Mouse (Mus musculus) midbrain, embryonic 14.5 days (tissue): ENCODE results near the gene Th. TPM values are rescaled to one million over a fixed set of nuclear protein-coding genes. Genes with fewer than 3 reads are reported as not detected.

ENCODE experiments used
- ATAC-seq: fragments of 200-750 bp; cut with Nextera tagmentation; 2 replicates; pipeline ENCODE4 v1.8.0; 2017; ENCODE audit warnings: moderate number of reproducible peaks, moderate library complexity; ENCODE audit not compliant: low FRiP score, low TSS enrichment
- DNase-seq: peaks from one replicate; pipeline ENCODE4 v3.0.0-alpha.2; 2015
- H3K27ac ChIP-seq: fragments of 300-500 bp; sonication (generic); replicated peaks from 2 replicates; pipeline ENCODE4 v1.5.1; 2014; ENCODE audit warnings: mild to moderate bottlenecking, low read depth, low read length, moderate library complexity
- H3K27me3 ChIP-seq: fragments of 300-500 bp; sonication (generic); 2 replicates; pipeline ENCODE4 v1.6.1; 2014; ENCODE audit warnings: low read length, control low read depth, mixed read lengths; ENCODE audit not compliant: control insufficient read depth, insufficient read depth
- H3K36me3 ChIP-seq: fragments of 300-500 bp; sonication (generic); 2 replicates; pipeline ENCODE4 v1.6.1; 2014; ENCODE audit warnings: low read length, control low read depth; ENCODE audit not compliant: control insufficient read depth, insufficient read depth
- H3K4me1 ChIP-seq: fragments of 300-500 bp; sonication (generic); 2 replicates; pipeline ENCODE4 v1.6.1; 2014; ENCODE audit warnings: mild to moderate bottlenecking, antibody characterized with exemption, low read length, control low read depth; ENCODE audit not compliant: control insufficient read depth, insufficient read depth
- H3K4me2 ChIP-seq: fragments of 300-500 bp; sonication (generic); 2 replicates; pipeline ENCODE4 v1.6.1; 2014; ENCODE audit warnings: mild to moderate bottlenecking, low read length, moderate library complexity
- H3K4me3 ChIP-seq: fragments of 300-500 bp; sonication (generic); replicated peaks from 2 replicates; pipeline ENCODE4 v1.5.1; 2014; ENCODE audit warnings: low read depth, low read length
- H3K9ac ChIP-seq: fragments of 300-500 bp; sonication (generic); replicated peaks from 2 replicates; pipeline ENCODE4 v1.6.1; 2014; ENCODE audit warnings: mild to moderate bottlenecking, low read length, moderate library complexity
- H3K9me3 ChIP-seq: fragments of 300-500 bp; sonication (generic); 2 replicates; pipeline ENCODE4 v1.6.1; 2016; ENCODE audit warnings: low read length, control low read depth, mixed read lengths; ENCODE audit not compliant: control insufficient read depth
- WGBS: fragments of 180-500 bp; shearing (Covaris S2); extraction: QIAGEN DNeasy Blood & Tissue Kit; methylation state at CpG from one replicate; pipeline ENCODE4 v1.1.7; 2014; 5-methylcytosine and 5-hydroxymethylcytosine counted together
- polyA plus RNA-seq: library from polyadenylated mRNA; unstranded; fragments of >200 nt; fragmentation: Nextera tagmentation; extraction: Ambion mirVana; gene quantifications from 2 replicates; pipeline ENCODE4 v1.2.1, GENCODE M21; 2014

Th gene
- polyA plus RNA-seq, 1 experiment from 2014 or later, result 25.9 TPM

DNA sequence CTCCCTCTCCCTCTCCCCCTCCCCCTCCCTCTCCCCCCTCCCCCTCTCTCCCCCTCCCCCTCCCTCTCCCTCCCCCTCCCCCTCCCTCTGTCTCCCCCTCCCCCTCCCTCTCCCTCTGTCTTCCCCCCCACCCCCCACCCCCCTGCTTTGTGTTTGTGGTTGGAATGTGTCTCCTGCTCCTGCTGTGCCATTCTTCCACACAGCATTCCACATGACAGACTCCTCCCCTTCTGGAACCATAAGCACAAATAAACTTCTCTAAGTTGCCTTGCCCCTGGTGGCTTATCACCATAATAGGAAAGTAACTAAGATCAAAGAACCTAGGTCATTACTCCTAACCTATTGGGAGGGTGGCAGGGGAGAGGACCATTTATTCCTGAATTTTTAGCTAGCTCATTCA lies 6.7 kb upstream of the Th start:
- H3K4me1 ChIP-seq, result no peaks in the 10 kb centered on the region
- no peak for ATAC-seq
- no peak overlapping the region for H3K27ac ChIP-seq
- H3K27me3 ChIP-seq, result no peaks in the 10 kb centered on the region
- no peaks in the 10 kb centered on the region for H3K9me3 ChIP-seq
- no peak for DNase-seq
- no peaks in the 10 kb centered on the region for H3K36me3 ChIP-seq
- H3K4me3 ChIP-seq, result no peak overlapping the region
- H3K4me2 ChIP-seq, result no peak overlapping the region
- H3K9ac ChIP-seq, result no peak overlapping the region

DNA sequence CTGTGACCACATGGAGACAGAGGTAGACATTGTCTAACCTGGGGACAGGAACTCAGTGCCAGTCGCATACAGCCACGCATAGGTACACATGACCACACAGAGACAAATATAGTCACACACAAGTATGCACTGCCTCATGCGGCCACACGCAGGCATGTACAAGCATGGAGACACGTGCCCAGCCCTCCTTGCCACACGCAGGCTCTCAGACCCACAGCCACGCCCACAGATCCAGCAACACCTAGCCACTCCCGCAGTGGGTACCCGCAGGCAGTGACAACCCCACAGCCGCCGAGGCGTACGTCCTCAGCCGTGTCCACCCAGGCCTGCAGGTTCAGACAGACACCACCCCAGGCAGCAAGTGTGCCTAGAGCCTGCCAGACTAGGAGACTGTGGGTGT lies 4.8 kb upstream of the Th start:
- H3K27me3 ChIP-seq, result no peaks in the 10 kb centered on the region
- 91% methylated on average over 14 of the region's 14 CpGs for WGBS
- H3K9ac ChIP-seq, result no peak overlapping the region
- H3K27ac ChIP-seq, result no peak overlapping the region
- no peaks in the 10 kb centered on the region for H3K9me3 ChIP-seq
- no peak overlapping the region for H3K4me3 ChIP-seq
- no peaks in the 10 kb centered on the region for H3K4me1 ChIP-seq
- no peaks in the 10 kb centered on the region for H3K36me3 ChIP-seq
- no peak for ATAC-seq
- DNase-seq, result no peak
- H3K4me2 ChIP-seq, result no peak overlapping the region

DNA sequence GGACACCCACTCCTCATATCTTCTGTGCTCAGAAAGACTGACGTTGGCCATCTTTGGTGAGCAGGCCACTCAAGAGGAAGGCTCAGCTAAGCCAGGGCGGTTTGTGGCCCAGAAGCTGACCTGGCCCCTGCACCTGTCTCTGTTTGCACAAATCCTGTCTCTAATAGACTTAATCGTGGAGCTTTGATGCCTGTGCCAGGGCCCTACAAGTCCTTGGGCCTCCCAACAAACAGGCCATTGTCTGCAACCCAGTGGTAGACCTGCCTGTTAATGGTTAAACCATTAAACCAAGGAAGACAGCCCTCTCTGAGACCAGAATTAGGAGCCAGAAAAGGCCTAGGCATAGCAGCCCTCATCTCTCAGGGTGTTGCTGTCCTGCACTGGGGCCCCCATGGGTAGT lies 1.5 kb upstream of the Th start:
- WGBS, result 82% methylated on average over 3 of the region's 3 CpGs
- Histone ChIP-seq H3K4me2 (no peak overlapping the region), H3K4me3 (no peak overlapping the region), H3K27me3 (no peaks in the 10 kb centered on the region), H3K4me1 (no peaks in the 10 kb centered on the region), H3K27ac (no peak overlapping the region), H3K36me3 (no peaks in the 10 kb centered on the region), H3K9me3 (no peaks in the 10 kb centered on the region), H3K9ac (no peak overlapping the region)
- DNase-seq (no peak), ATAC-seq (no peak)

DNA sequence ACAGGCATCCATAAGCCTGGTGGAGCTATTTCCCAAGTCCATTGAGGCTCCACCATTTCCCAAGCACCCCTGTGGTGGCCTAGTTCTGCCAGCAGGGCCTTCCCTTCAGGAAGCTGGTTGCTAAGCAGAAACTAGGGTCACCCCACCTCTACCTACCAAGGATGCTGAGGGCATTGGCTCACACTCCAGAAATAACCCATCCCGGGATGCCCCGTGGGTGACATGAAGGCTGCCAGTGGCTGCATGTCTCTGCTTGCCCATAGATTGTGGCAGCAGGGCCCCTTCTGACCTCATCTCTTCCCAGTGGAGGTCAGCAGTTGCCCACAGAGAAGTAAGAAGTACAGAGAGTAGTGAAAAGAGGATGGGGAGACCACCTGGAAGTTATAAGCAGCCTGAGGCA lies 1.4 kb downstream of the Th start:
- no peak overlapping the region for H3K4me2 ChIP-seq
- H3K36me3 ChIP-seq, result no peaks in the 10 kb centered on the region
- H3K27ac ChIP-seq, result no peak overlapping the region
- no peak overlapping the region for H3K4me3 ChIP-seq
- H3K9me3 ChIP-seq, result no peaks in the 10 kb centered on the region
- H3K27me3 ChIP-seq, result no peaks in the 10 kb centered on the region
- DNase-seq (no peak), ATAC-seq (no peak)
- WGBS, result 88% methylated on average over 2 of the region's 2 CpGs
- H3K4me1 ChIP-seq, result no peaks in the 10 kb centered on the region
- H3K9ac ChIP-seq, result no peak overlapping the region

DNA sequence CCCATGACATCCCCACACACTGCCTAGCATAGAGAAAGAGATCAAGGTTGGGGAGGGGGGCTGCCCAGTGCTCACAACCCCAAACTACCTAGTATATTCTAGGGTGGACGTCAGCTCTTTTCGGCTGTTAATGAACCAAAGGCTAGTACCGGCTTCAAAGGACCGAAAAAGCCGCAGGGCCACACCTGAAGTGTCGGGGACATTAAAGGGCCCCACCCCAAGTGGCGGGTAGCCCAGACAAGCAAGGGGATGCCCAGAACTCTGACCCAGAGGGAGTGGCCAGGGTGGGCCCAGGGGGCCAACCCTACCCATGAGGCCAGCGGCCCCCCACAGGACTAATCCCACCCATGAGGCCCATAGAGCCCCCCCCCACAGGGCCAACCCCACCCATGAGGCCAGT lies 3.6 kb downstream of the Th start:
- Histone ChIP-seq H3K36me3 (no peaks in the 10 kb centered on the region), H3K9me3 (no peaks in the 10 kb centered on the region), H3K4me2 (no peak overlapping the region), H3K9ac (no peak overlapping the region), H3K27ac (no peak overlapping the region), H3K4me3 (no peak overlapping the region), H3K4me1 (no peaks in the 10 kb centered on the region), H3K27me3 (no peaks in the 10 kb centered on the region)
- no peak for ATAC-seq
- DNase-seq, result no peak
- 80% methylated on average over 8 of the region's 8 CpGs for WGBS

DNA sequence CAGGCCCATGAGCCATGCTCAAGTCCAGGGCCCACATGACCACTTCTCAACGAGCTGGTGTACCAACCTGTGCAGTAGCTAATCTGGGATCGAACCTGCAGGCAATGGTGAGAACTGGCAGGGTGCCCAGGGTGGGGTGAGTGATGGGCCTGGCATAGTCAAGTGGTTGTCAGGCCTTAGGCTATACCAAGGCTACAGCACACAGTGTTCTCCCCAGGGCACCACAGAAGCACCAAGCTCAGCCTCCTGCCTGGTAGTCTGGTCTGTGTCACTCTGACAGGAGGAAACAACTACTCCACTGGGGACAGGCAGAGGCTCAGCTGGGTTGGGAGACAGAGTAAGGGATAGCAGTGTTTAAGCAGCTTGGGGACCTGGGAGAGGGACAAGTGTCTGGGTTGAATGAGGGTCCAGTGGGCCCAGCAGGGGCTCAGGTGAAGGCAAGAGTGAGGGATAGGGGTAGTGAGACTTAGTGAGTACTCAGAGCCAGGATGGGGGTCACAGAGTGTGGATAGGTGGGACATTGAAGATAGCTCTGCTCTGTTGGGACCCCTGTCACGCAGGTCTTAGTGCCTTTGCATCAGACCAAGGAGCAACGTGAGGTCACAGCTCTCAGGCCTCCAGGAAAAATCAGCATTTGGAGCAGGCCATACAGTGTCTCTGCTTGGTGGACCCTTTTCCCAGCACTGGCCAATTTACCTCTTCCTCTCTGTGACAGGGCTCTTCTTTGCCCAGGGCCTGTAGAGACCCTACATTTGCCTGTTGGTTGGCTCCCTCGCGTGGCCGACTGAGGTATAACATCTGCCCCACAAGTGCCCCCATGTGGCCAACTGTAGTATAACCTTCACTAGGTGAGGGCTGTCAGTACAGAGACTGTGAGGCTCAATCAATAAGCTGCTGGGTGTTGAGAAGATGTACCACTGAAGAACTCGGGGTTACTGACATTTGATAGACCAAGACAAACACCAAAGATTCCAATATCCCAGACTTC lies 12.0 kb downstream of the Th start:
- Histone ChIP-seq H3K27ac (no peak overlapping the region), H3K4me1 (no peaks in the 10 kb centered on the region), H3K27me3 (no peaks in the 10 kb centered on the region), H3K36me3 (no peaks in the 10 kb centered on the region), H3K4me3 (no peak overlapping the region), H3K4me2 (no peak overlapping the region), H3K9me3 (no peaks in the 10 kb centered on the region), H3K9ac (no peak overlapping the region)
- peak; percentile 34; the same call in 1 of the 2 replicates for ATAC-seq
- peak; percentile 83 for DNase-seq
- WGBS, result 32% methylated on average over 8 of the region's 8 CpGs

DNA sequence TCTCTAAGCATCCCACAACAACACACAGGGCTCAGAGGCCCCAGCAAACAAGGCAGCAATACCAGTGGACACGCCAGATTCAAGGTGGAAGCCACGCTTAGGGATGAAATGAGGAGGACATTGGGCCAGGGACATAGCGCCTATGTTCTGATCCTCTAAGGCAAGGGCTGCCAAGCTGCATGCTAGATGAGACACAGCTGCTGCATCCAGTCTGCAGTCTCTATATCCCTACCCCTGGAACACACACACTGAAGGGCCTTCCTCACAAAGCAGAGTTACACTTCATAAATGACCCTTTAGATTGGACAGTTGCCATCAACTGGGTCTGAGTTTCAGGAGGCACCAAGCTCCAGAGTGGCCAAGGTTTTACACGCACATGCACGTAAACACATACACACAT lies 13.3 kb downstream of the Th start:
- Histone ChIP-seq H3K4me3 (no peak overlapping the region), H3K4me1 (no peaks in the 10 kb centered on the region), H3K4me2 (no peak overlapping the region), H3K9me3 (no peaks in the 10 kb centered on the region), H3K27ac (no peak overlapping the region), H3K9ac (no peak overlapping the region), H3K27me3 (no peaks in the 10 kb centered on the region), H3K36me3 (no peaks in the 10 kb centered on the region)
- no peak for DNase-seq
- WGBS, result 87% methylated on average over 5 of the region's 5 CpGs
- ATAC-seq, result no peak

DNA sequence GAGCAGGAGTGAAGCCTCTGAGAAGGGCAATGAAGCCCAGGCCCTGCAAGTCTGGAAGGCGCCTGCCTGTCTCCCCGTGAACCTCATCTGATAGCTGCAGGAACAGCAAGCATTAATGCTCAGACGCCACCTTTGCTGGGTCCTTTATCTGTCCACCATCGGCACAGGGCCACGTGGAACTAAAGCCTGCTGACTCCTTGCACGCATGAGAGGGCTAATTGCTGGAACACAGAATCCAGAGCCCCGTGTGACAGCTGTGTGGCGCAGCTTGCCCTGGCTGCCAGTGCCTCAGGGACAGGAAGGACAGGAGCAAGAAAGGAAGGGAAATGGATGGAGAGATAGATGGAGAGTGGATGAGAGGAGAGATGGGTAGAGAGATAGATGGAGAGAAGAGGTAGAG lies 14.8 kb downstream of the Th start:
- peak; percentile 57 for DNase-seq
- H3K4me3 ChIP-seq, result no peak overlapping the region
- no peaks in the 10 kb centered on the region for H3K9me3 ChIP-seq
- WGBS, result 26% methylated on average over 8 of the region's 8 CpGs
- H3K4me1 ChIP-seq, result no peaks in the 10 kb centered on the region
- no peaks in the 10 kb centered on the region for H3K27me3 ChIP-seq
- no peak overlapping the region for H3K4me2 ChIP-seq
- H3K36me3 ChIP-seq, result no peaks in the 10 kb centered on the region
- H3K27ac ChIP-seq, result peak overlapping the region; percentile 27; the same call in 1 of the 2 replicates
- H3K9ac ChIP-seq, result no peak overlapping the region
- no peak for ATAC-seq

DNA sequence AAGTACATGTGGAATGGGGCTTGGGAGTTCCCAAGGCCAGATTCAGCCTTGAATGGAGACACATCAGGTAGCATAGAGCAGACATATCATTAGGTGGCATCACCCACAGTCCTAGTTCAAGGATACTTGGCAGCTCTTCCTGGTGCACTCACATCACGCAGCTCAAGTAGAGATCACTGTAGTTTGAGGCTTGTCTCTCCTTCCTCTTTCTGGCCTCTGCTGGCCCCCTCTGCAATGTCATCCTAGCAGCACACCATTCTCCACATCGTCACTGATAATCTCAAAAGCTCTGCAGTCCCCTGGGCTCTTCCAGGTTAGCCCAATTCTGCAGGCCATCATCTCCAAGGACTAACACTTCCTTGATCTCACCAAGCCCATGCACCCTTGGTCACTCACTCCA lies 19.2 kb downstream of the Th start:
- Histone ChIP-seq H3K4me2 (no peak overlapping the region), H3K4me3 (no peak overlapping the region), H3K27me3 (no peaks in the 10 kb centered on the region), H3K36me3 (no peaks in the 10 kb centered on the region), H3K4me1 (no peaks in the 10 kb centered on the region), H3K9ac (no peak overlapping the region), H3K9me3 (no peaks in the 10 kb centered on the region), H3K27ac (no peak overlapping the region)
- WGBS, result 90% methylated on average over 2 of the region's 2 CpGs
- DNase-seq (no peak), ATAC-seq (no peak)
